In the genomic region with DNA sequence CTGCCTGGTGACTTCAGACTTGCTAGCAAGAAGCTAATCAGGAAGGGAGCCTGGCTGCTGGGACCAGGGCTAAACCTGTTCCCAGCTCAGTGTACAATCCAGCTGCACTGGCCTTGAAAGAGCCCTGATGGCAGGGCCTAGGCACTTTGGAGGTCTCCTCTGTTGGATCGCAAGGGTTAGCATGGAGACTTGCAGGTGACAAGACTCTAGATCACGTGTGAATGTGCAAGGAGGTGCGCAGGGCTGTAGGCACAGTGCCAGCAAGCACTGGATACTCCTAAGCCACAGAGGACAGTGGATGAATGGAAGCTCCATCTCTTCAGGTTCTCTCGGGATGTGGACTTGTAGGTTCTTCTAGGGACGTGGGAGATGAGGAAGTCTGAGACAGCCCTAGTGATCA, we compare ENCODE assay signal across 22 mouse cellular contexts. TPM values are rescaled to one million over a fixed set of nuclear protein-coding genes. Genes with fewer than 3 reads are reported as not detected.
"Had no signal": no experiment of that assay in that cellular context is flagged by ENCODE, and none has a peak within 500 bp of the region (broad histone marks: within the 10 kb centered on the region; RNA-seq: fewer than 3 reads in every experiment).

No protein-coding gene starts in this region.

- H3K4me1 ChIP-seq: limb, embryonic 13.5 days; liver, embryonic 12.5 days; liver, embryonic 15.5 days; lung, embryonic 15.5 days; neural tube, embryonic 12.5 days; neural tube, embryonic 15.5 days; stomach, embryonic 15.5 days had no signal

- ATAC-seq: liver, embryonic 12.5 days had no signal

- H3K27ac ChIP-seq: layer of hippocampus, adult 2 months; limb, embryonic 10.5 days; limb, embryonic 13.5 days; liver, embryonic 12.5 days; liver, embryonic 15.5 days; lung, embryonic 15.5 days; midbrain, embryonic 15.5 days; neural tube, embryonic 12.5 days; neural tube, embryonic 15.5 days; stomach, embryonic 15.5 days had no signal

- H3K9ac ChIP-seq: limb, embryonic 13.5 days; liver, embryonic 12.5 days; liver, embryonic 15.5 days; lung, embryonic 15.5 days; midbrain, embryonic 15.5 days; neural tube, embryonic 12.5 days; neural tube, embryonic 15.5 days; stomach, embryonic 15.5 days had no signal

- DNase-seq: kidney, postnatal 25 days; layer of hippocampus, adult 9-11 months; liver; lung, adult 18-20 months; lung, postnatal 36 days; right cerebral cortex, adult 18-20 months; right cerebral cortex, postnatal 14 days; right cerebral cortex, postnatal 4 days; spleen, adult 18-20 months; thymus, postnatal 36 days had no signal

- H3K36me3 ChIP-seq: limb, embryonic 10.5 days; limb, embryonic 13.5 days; liver, embryonic 12.5 days; liver, embryonic 15.5 days; lung, embryonic 15.5 days; midbrain, embryonic 15.5 days; neural tube, embryonic 12.5 days; neural tube, embryonic 15.5 days; stomach, embryonic 15.5 days had no signal

- H3K27me3 ChIP-seq: limb, embryonic 13.5 days; liver, embryonic 12.5 days; liver, embryonic 15.5 days; lung, embryonic 15.5 days; midbrain, embryonic 15.5 days; neural tube, embryonic 12.5 days; neural tube, embryonic 15.5 days; stomach, embryonic 15.5 days had no signal

- H3K9me3 ChIP-seq: limb, embryonic 10.5 days; limb, embryonic 13.5 days; liver, embryonic 12.5 days; liver, embryonic 15.5 days; lung, embryonic 15.5 days; megakaryocyte, embryonic 14.5 days; midbrain, embryonic 15.5 days; neural tube, embryonic 12.5 days; neural tube, embryonic 15.5 days; stomach, embryonic 15.5 days had no signal

- H3K4me3 ChIP-seq: layer of hippocampus, adult 2 months; limb, embryonic 10.5 days; limb, embryonic 13.5 days; liver, embryonic 12.5 days; liver, embryonic 15.5 days; lung, embryonic 15.5 days; megakaryocyte, embryonic 14.5 days; midbrain, embryonic 15.5 days; neural tube, embryonic 12.5 days; neural tube, embryonic 15.5 days; stomach, embryonic 15.5 days had no signal

- H3K4me2 ChIP-seq: limb, embryonic 13.5 days; liver, embryonic 12.5 days; liver, embryonic 15.5 days; lung, embryonic 15.5 days; neural tube, embryonic 12.5 days; neural tube, embryonic 15.5 days; stomach, embryonic 15.5 days had no signal

RNA-seq across cellular contexts. Expression of gene Cnpy1, which starts 6.7 kb away (rescaled TPM):
- total RNA-seq: left cerebral cortex, postnatal 25 days had no signal
- polyA plus RNA-seq: limb, embryonic 10.5 days; liver, embryonic 12.5 days had no signal
